Mouse (Mus musculus) G1E (cell line): ENCODE measurements at regions not wholly inside any gene's neighbourhood (a gene's known extent, or its start where the extent isn't known, plus 50 kb on each side); places are given as distances from the start of the nearest gene placed in this dataset.

Experiments used
- CTCF ChIP-seq: IDR thresholded peaks from 2 replicates; pipeline ENCODE4 v1.5.1; 2012; ENCODE audit warnings: low read depth, low read length, inconsistent platforms, mixed read lengths
- TAL1 ChIP-seq: conservative IDR thresholded peaks from 2 replicates; pipeline ENCODE4 v1.6.1; 2012; ENCODE audit warnings: low read depth, low read length, inconsistent platforms, mixed read lengths

GRCm38 (mm10) chr14:47920638-47921347 lies 199.8 kb upstream of the Peli2 start:
- TF ChIP-seq CTCF, result no peak
- no peak for TF ChIP-seq TAL1
